Mouse (Mus musculus) cortical plate, adult 2 months (tissue): ENCODE data around the gene Slc35d2.

Experiments used
- CTCF ChIP-seq: fragments of 200-500 bp; IDR thresholded peaks from 2 replicates; pipeline ENCODE4 v1.5.1; 2011; ENCODE audit warnings: mild to moderate bottlenecking, control low read depth, low read length; ENCODE audit not compliant: insufficient read depth; ENCODE audit errors: extremely low read depth
- POLR2A ChIP-seq: fragments of 200-500 bp; IDR thresholded peaks from 2 replicates; pipeline ENCODE4 v1.6.1; 2011; ENCODE audit warnings: mild to moderate bottlenecking, low read length, control low read depth; ENCODE audit not compliant: insufficient read depth; ENCODE audit errors: extremely low read depth

DNA sequence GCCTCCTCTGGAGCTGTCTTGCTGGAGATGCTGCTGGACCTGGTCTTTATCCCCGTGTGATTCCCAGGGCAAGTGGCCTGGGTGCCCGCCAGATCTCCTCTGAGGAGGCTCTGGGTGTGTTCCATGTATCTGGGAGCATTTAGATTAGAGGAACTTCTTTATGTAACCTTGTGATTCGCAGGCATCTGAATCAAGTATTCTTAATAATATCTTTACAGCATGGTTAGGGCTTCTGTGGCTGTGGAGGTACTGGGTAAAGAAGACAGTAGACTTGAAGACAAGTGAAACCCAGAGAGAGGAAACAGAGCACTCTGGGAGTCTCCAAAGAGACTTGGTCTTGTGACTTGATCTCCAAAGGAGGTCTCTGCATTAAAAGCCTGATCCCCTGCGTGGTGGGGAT, 40.0 kb downstream of the Slc35d2 start, which contains the start of gene Hsd17b3:
- no peak for TF ChIP-seq CTCF
- TF ChIP-seq POLR2A: no peak
